In genomic region chr9:25480676-25481075, GRCm38 (mm10) we compare ENCODE assay signal across 10 mouse cellular contexts. TPM values are rescaled to one million over a fixed set of nuclear protein-coding genes. Genes with fewer than 3 reads are reported as not detected.
DNase-seq lines count a peak whose midpoint lies in the region; ATAC-seq and TF ChIP-seq lines count a peak whose summit lies in the region.
"Had no signal": no experiment of that assay in that cellular context is flagged by ENCODE, and none has a peak within 500 bp of the region (broad histone marks: within the 10 kb centered on the region; RNA-seq: fewer than 3 reads in every experiment).

No protein-coding gene starts in this region.

- H3K27ac ChIP-seq in heart, adult 2 months = peak overlapping the region; percentile 49; the same call in 1 of the 2 replicates
- no peak overlapping the region for H3K27ac ChIP-seq in lung, embryonic 15.5 days
- H3K27ac ChIP-seq in neural tube, embryonic 15.5 days (replicated peaks) = peak overlapping the region; percentile 69
- H3K27ac ChIP-seq: neural tube, embryonic 13.5 days had no signal

- no peak for TF ChIP-seq POLR2A in heart, adult 2 months (IDR thresholded peaks at IDR 0.05; ENCODE audit: insufficient read depth, low read depth, low read length)

- peaks cover 22% of the 10 kb centered on the region for H3K4me1 ChIP-seq in heart, adult 2 months (ENCODE audit: control insufficient read depth, insufficient read depth, low read length)
- peaks cover 43% of the 10 kb centered on the region for H3K4me1 ChIP-seq in lung, embryonic 15.5 days
- peaks cover 41% of the 10 kb centered on the region for H3K4me1 ChIP-seq in neural tube, embryonic 15.5 days

- TF ChIP-seq EP300 in heart, adult 2 months (IDR thresholded peaks at IDR 0.05; ENCODE audit: insufficient read depth, low read depth, low read length) = no peak

- TF ChIP-seq CTCF in heart, adult 2 months (IDR thresholded peaks at IDR 0.05) = no peak

- H3K79me2 ChIP-seq in heart, adult 2 months (replicated peaks; ENCODE audit: control insufficient read depth, insufficient read depth, low read length) = no peaks in the 10 kb centered on the region

- H3K9me3 ChIP-seq in lung, embryonic 15.5 days = no peaks in the 10 kb centered on the region
- no peaks in the 10 kb centered on the region for H3K9me3 ChIP-seq in neural tube, embryonic 15.5 days (replicated peaks)
- H3K9me3 ChIP-seq: forebrain, embryonic 15.5 days; neural tube, embryonic 13.5 days had no signal

- no peaks in the 10 kb centered on the region for H3K36me3 ChIP-seq in heart, adult 2 months (ENCODE audit: control insufficient read depth, insufficient read depth, low read length)
- H3K36me3 ChIP-seq in lung, embryonic 15.5 days = no peaks in the 10 kb centered on the region
- no peaks in the 10 kb centered on the region for H3K36me3 ChIP-seq in neural tube, embryonic 15.5 days
- H3K36me3 ChIP-seq: forebrain, embryonic 15.5 days; neural tube, embryonic 13.5 days had no signal

- H3K4me2 ChIP-seq in lung, embryonic 15.5 days = peak overlapping the region; percentile 97; the same call in 1 of the 2 replicates
- H3K4me2 ChIP-seq in neural tube, embryonic 15.5 days = no peak overlapping the region

- no peaks in the 10 kb centered on the region for H3K27me3 ChIP-seq in heart, adult 2 months (ENCODE audit: control insufficient read depth, insufficient read depth, low read length)
- H3K27me3 ChIP-seq in lung, embryonic 15.5 days = no peaks in the 10 kb centered on the region
- H3K27me3 ChIP-seq in neural tube, embryonic 15.5 days (replicated peaks) = no peaks in the 10 kb centered on the region
- H3K27me3 ChIP-seq: forebrain, embryonic 15.5 days had no signal

- no peak overlapping the region for H3K4me3 ChIP-seq in heart, adult 2 months
- no peak overlapping the region for H3K4me3 ChIP-seq in lung, embryonic 15.5 days
- H3K4me3 ChIP-seq in neural tube, embryonic 15.5 days (replicated peaks) = no peak overlapping the region; the same call in 1 of the 2 replicates

- WGBS in heart, adult 2 months = 59% methylated on average over 2 of the region's 2 CpGs
- WGBS in lung, embryonic 15.5 days = 78% methylated on average over 2 of the region's 2 CpGs
- WGBS in neural tube, embryonic 15.5 days = 92% methylated on average over 2 of the region's 2 CpGs

- H3K9ac ChIP-seq in heart, adult 2 months (ENCODE audit: low read depth, low read length) = no peak overlapping the region
- no peak overlapping the region for H3K9ac ChIP-seq in lung, embryonic 15.5 days
- 0 out of 2 replicates have a peak overlapping the region, but pooled peaks have one; percentile 7 for H3K9ac ChIP-seq in neural tube, embryonic 15.5 days (replicated peaks)

- DNase-seq in heart, adult 2 months = no peak
- no peak for DNase-seq in heart, postnatal 36 days
- DNase-seq in lung, postnatal 10 days = no peak
- peak; percentile 15 for DNase-seq in induced T-regulatory cell, adult 2 months (ENCODE audit: low read depth)
- no peak for DNase-seq in adrenal gland, adult 8-10 months

- intact Hi-C loops in heart, adult 2 months (cut with DNase I) = loop anchor here (5.0 kb wide), 4 partner anchors 92 to 328 kb away; partner anchors contain the start of genes Herpud2 and Sept7
- intact Hi-C loops in heart, postnatal 36 days (cut with DNase I) = loop anchor here (2.0 to 10.0 kb wide), 4 partner anchors 37 to 328 kb away; partner anchors contain the start of genes Herpud2 and Sept7

- no peak for ATAC-seq in lung, embryonic 15.5 days (ENCODE audit: borderline replicate concordance, extremely low read depth, low FRiP score, low TSS enrichment)
- ATAC-seq in neural tube, embryonic 15.5 days (ENCODE audit: low FRiP score) = no peak
- no peak for ATAC-seq in cerebellum, adult (ENCODE audit: insufficient number of reproducible peaks, low FRiP score, low TSS enrichment)

RNA-seq across cellular contexts. Expression of gene Eepd1, which starts 0.7 kb away (rescaled TPM):
- total RNA-seq in heart, adult 2 months (2021) = 10 to 100 TPM; 18.9 to 23.3 TPM
- 16.7 and 21.3 TPM in 2 replicates for polyA plus RNA-seq in heart, adult 2 months (2012; rRNA removed)
- total RNA-seq in heart, postnatal 36 days (2021) = 10 to 100 TPM; 16.2 to 21.0 TPM
- 10.6 and 10.9 TPM in 2 replicates for polyA plus RNA-seq in lung, embryonic 15.5 days (2015; fragmentation: Nextera tagmentation; extraction: Ambion mirVana)
- 16.7 and 19.2 TPM in 2 replicates for polyA plus RNA-seq in neural tube, embryonic 15.5 days (2015; fragmentation: Nextera tagmentation; extraction: Ambion mirVana)
- 10 to 100 TPM; 47.7 to 97.8 (median 53.3) TPM for total RNA-seq in adrenal gland, adult 8-10 months (2022)
